Mouse (Mus musculus): ENCODE measurements around the gene Wdfy4. TPM values are rescaled to one million over a fixed set of nuclear protein-coding genes. Genes with fewer than 3 reads are reported as not detected.

The Wdfy4 gene
- total RNA-seq, 2 experiments from 2014 or later, result 0.91 to 2.0 TPM

DNA sequence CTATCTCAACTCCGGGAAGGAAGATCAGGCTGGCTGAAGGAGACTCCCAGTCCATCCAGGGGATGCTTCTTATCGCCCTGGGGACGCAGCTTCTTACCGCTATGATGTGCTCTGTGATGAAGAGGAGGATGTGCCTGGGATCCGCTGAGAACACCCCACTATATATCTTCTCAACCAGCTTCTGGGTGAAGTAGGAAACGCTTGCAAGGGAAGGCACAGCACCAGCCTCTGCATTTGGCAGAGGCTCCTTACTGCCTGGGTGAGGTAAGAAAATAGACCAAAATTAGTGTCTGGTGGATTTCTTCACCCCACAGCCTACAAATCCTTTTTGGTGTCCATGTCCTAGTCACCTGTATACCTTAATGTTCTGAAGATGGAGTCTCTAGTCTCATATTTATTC, 107.2 kb downstream of the Wdfy4 start:
- DNase-seq, result no peak

DNA sequence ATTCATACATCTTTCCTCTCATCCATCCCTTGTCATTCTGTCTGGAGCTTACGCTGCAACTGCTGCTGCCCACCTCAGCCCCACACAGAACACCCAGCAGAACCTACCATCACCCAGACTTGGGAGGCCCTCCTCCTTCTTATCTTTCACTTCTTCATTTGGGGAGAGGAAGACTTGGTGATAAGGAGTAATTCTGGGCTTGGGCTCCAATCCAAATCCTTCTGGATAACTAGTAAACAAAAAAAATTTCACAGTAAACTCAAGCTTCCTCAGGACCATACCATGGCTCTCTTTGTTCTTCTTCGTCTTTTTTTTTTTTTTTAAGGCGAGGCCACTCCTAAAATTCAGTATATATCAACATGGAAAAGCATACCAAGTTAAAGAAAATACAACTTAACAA, 112.0 kb downstream of the Wdfy4 start:
- no peak for DNase-seq

GRCm38 (mm10) chr14:33072351-33072750, 113.0 kb downstream of the Wdfy4 start:
- no peak for DNase-seq

- no peak for DNase-seq
These were observed 117.6 kb downstream of the Wdfy4 start for GRCm38 (mm10) chr14:33067676-33068075.

GRCm38 (mm10) chr14:33062996-33063395, 122.3 kb downstream of the Wdfy4 start:
- no peak for DNase-seq

GRCm38 (mm10) chr14:33058881-33059660, 126.2 kb downstream of the Wdfy4 start:
- DNase-seq, result no peak

- DNase-seq, result no peak
These were observed 131.9 kb downstream of the Wdfy4 start for GRCm38 (mm10) chr14:33053441-33053840.

DNA sequence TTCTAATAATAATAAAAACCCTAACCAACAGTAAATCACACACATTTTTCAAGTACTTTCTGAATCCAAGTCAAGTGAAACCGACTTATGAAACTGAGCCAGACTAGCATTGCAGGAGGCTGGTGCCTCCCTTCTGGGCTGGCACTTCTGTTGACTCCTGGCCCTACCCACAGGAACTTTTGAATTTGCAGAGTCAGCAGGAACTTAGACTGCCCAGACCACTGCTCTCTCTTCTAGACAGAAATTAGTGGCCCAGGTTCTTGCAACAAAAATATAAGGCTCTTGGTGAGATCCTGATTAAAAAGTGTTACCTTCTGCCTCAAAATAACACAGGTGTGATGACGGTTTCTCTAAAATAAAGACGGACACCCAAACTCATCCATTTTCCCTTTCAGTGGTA, 140.1 kb downstream of the Wdfy4 start:
- DNase-seq, result no peak

- no peak for DNase-seq
These were observed 148.5 kb downstream of the Wdfy4 start for GRCm38 (mm10) chr14:33036811-33037210.

DNA sequence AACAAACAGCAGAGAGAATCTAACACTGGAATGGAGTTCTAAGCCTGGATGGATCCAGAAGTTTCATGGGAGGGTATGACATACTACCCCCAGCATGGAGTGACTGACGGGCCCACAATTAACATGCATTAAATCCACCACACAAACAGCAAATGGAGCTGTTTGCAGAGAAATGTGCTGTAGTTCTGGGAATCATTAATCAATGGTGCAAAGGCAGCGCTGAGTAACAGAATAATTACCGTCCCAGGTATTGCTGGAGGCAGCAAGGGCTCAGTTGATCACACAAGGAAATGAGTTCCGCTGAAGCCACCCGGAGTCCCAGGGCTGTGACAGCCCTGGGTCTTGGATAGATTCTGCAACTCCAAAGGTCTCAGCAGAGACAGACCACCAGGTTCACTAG, 149.9 kb downstream of the Wdfy4 start:
- DNase-seq, result no peak

- no peak for DNase-seq
These were observed 151.9 kb downstream of the Wdfy4 start for GRCm38 (mm10) chr14:33033424-33033823.

GRCm38 (mm10) chr14:33030849-33031248, 154.5 kb downstream of the Wdfy4 start:
- DNase-seq, result no peak

- no peak for DNase-seq
These were observed 165.7 kb downstream of the Wdfy4 start for GRCm38 (mm10) chr14:33019606-33020005.

DNA sequence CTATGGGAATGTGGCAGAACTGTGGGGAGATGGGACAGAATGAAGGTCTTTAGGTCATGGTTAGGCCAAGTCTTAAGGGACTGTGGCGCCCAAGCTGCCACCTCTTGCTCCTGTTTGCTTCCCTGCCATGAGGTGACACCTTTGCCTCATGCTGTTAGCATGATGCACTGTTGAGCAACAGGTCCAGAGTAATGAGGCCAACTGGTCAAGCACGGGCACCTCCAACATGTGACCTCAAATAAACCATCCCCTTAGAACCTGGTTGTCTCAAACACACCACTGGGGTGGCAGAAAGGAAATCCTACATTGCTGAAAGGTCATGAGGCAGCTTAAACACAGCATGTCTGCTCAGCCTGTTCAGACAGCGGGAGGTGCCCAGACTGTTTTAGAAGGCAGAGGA, 166.3 kb downstream of the Wdfy4 start:
- no peak for DNase-seq

DNA sequence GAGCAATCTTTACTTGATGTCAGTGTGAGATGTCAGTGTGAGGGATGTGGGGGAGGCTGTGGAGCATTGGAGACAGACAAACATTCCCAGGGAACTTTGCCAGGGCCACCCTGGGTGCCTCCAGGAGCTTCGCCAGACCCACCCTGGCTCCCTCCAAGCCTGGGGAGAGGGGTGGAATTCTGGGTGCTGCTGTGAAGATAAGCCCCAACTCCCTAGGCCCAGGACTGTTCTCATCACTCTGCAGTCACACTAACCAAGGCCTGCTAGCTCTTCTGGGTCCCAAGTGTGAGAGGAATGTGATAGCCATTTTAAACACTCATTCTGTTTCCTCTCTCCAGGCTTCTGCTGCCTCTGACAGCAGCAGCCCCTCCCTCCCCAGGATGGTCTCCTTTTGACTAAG, 177.7 kb downstream of the Wdfy4 start:
- DNase-seq, result no peak

DNA sequence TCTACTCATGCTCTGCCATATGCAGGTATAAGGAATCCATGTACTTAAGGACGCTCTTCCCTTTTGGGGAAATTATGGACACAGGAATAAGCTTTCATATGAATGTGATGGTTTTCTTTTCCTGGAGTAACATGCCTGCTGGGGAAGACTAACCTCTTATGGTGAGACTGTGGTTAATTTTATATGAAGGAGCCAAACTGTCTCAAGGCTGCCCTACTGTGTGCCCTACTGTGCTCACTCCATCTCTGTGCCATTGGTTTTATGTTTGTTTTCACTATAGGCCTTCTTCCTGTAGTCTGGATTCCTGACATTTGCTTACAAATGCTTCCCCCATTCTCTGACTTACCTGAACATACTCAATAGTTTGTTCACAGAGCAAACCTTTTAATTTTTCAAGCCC, 180.2 kb downstream of the Wdfy4 start:
- DNase-seq, result no peak

- no peak for DNase-seq
These were observed 185.0 kb downstream of the Wdfy4 start for GRCm38 (mm10) chr14:33000112-33000979.

- DNase-seq, result no peak
These were observed 185.8 kb downstream of the Wdfy4 start for GRCm38 (mm10) chr14:32999511-32999910.

- no peak for DNase-seq
These were observed 190.2 kb downstream of the Wdfy4 start for GRCm38 (mm10) chr14:32994954-32995636.

DNA sequence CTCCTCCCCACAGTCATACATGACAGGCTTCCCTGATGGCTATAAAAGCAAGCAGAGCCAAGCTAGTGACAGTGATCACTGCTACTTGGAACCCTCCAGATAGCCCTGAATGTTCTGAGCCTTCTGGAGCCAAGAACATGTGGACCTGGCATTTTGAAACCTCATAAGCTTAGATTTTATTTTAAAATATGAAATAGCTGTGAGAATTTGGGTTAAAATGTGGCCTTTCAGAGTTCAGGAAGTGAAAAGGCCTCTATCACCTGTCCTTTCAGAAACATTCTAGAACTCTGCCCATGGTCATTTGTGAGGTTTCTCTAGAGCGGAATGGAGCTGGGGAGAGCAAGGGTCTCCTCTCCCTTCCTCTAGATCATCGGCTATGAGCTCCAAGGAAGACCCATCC, 194.2 kb downstream of the Wdfy4 start, which contains the start of gene Lrrc18:
Lrrc18 (plus strand) TSS at position 301 of the 400 bp plus-strand sequence.
- no peak for DNase-seq

- no peak for DNase-seq
These were observed 198.6 kb downstream of the Wdfy4 start for GRCm38 (mm10) chr14:32986659-32987058.

- no peak for DNase-seq
These were observed 201.1 kb downstream of the Wdfy4 start for GRCm38 (mm10) chr14:32984176-32984738.

DNA sequence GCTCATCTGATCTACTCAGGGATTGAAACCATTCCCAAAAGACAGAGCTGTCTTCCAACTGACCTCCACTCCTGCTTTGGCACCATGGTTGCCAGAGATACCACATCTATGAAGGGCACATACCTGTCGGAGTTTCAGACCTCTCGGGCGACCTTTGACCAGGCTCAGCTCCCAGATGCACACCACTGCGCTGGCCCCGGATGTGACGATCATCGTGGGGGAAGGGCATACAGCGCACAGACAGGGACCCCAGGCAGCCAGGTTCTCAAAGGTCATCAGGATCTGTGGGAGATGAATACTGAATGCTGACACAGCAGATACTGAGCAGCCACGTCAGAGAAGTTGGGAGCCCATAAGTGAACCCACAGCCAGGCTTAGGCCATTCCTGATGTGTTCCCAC, 214.6 kb downstream of the Wdfy4 start:
- no peak for DNase-seq
